Mouse (Mus musculus): ENCODE data around the gene Gm17334.

DNA sequence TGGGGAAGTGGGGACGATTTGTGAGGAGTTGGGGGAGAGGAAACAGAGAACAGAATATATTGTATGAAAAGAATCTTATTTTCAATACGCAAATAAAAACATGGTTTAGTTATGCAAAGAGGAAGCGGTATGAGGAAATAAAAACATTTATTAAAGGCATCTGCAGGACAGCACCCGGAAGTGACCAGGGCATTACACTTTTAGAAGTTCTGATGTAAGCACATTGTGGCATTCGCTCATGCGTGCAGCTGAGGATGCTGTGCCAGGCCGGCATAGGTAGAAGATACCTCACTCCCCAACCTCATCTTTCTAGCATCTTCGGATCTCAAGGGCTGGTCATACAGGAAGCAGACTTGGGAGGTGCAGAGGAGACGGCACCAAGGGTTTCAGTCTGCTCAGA, 10.3 kb upstream of the Gm17334 start:
- TF ChIP-seq POLR2A (IDR thresholded peaks at IDR 0.05; ENCODE audit: control insufficient read depth, extremely low read depth, insufficient read depth, low read length, poor library complexity), result no peak
- no peak for TF ChIP-seq CTCF (IDR thresholded peaks at IDR 0.05; ENCODE audit: borderline replicate concordance, control insufficient read depth, extremely low read depth, insufficient read depth, low read length, poor library complexity)

Data from thymus, adult 2 months (tissue).